Mouse (Mus musculus): ENCODE measurements around the gene Aoc3. TPM values are rescaled to one million over a fixed set of nuclear protein-coding genes. Genes with fewer than 3 reads are reported as not detected.

Aoc3 gene
- 0.10 and 0.11 TPM in 2 replicates for polyA plus RNA-seq (2012; ENCODE audit: low replicate concordance)

DNA sequence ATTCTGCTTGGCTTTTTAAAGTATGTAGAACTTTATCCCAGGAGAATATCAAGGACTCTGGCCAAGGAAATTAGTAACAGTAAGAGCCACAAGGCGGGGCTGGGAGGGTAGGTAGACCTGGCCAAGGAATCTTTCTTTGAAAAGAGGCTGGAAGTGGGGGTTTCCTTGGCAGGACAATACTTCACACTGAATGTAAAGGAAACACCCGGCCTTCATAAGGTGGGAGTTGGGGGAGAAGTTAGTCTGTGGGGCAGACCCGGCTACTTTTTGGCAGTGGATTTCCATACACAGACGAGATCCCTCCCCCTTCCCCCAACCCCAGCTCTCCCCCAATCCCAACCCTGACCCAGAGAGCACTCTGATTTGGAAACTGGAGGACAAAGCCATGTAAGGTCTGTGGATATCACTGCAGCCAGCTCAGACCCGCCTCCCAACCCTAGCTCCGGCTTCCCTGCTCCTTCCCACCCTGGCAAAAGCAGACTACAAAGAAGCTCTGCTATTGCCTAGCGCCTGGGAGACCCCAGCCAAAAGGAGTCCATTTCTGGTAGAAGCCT lies at the start of gene Aoc3:
TSS of gene Aoc3 (plus strand) at position 235 of the 554 bp plus-strand sequence.

DNA sequence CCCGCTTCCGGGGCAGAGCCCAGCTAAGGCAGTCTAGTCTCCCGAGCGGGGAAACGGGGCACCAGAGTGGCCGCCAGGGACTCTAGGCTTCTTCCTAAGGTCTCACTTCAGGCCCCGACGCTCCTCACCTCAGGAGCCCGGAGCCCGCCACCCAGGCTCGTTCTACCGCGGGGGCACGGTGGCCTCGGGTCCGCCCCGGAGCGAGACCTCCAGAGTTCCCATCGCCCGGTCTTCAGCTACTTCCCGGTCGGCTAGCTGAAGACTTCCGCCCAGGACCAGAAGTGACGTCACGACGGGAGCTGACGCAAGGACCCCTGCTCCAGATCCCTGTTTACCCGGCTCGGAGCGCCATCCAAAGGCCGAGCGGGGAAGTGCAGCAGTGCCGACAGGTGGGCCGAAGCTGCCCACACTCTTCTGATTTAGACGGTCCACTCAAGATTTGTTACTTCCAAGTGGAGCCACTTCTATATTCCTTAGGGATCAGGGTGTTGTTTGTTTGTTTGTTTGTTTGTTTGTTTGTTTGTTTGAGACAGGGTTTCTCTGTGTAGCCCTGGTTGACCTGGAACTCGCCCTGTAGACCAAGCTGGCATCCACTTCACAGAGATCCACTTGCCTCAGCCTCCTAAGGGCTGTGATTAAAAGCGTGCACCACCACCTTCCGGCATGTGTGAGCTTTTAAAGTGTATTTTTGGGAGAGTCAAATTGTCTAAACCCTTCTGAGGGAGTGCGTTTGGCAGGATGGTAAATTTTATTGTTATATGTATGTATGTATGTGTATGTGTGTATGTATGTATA lies 28.2 kb upstream of the Aoc3 start, which contains the start of gene Becn1:
TSS of gene Becn1 (minus strand) at position 283 of the 795 bp plus-strand sequence.

DNA sequence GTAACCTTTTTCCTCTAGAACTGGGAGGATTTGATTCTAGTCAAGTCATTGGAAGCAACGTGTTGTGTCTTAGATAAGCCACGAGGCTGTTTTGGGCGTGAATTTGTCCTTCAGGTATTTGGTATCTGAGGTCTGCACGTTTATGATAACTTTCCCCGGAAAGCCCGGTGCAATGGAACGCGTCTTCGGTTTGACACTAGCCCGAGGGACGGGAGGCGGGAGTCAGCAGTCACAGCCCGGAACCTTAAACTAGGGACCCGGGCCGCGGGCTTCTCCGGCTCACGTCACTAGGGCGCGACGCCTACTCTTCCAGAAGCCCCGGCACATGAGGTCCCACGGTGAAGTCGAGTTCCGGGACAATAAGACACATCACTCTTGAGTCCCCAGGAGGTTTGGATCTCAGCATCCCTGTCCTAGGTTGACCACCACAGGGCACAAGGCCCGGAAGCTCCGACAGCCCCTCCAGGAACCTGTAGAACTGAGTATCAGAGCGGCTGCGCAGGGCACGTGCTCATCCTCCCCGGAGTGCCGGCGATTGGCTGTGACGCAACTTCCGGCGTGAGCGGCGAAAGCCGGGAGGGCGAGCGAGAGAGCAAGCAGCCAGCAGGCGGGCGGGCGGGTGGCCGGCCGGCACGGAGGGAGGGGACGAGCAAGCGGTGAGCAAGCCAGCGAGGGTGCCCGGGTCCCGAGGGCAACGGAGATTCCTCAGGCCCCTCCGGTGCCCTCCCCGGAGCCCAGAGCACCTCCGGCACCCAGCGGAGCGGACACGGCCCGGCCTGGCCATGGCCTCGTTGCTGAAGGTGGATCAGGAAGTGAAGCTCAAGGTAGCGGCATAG lies 14.5 kb upstream of the Aoc3 start, which contains the start of gene Psme3:
TSS of gene Psme3 (plus strand) at position 549 of the 836 bp plus-strand sequence.

DNA sequence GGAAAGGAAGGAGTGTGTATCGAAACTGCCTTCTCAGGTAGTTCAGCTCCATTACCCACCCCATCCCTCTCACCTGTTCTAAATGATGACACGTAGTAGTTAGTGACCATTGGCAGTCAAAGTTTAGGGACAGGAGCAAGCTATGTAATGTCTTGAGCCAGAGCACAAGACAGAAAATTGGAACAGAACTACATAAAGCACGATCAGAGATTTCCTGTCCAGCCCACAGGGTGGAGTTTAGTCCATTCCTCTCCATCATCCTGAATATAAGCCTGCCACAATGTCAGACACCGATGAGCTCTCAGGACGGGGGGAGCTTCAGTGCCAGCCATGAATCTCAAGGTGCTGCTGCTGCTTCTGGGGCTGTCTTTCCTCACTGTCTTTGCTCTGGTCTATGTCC lies 5.6 kb upstream of the Aoc3 start, which contains the start of gene Aoc2:
TSS of gene Aoc2 (plus strand) at position 301 of the 400 bp plus-strand sequence.

DNA sequence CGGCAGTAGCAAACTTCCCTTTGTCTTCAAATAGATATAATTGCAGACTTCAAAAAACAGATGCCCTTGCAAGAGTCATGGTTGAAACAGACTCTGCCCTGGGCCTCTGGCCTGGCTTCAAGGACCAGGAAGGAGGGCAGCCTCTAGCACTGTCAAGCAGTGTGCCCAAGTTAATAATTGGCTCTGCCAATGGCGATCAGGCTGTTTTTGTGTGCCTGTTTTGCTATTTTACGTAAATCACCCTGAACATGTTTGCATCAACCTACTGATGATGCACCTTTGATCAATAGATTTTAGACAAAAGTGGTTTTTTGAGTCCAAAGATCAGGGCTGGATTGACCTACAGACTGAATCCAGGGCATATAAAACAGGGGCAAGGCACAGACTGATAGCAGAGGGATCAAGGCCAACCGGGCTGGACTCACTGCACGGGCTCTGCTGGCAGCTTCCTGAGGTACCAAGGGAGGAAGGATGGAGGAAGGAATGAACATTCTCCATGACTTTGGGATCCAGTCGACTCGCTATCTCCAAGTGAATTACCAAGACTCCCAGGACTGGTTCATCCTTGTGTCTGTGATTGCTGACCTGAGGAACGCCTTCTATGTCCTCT lies 37.0 kb downstream of the Aoc3 start, which contains the start of gene G6pc:
TSS of gene G6pc (plus strand) at position 236 of the 610 bp plus-strand sequence.

Other genes with a start within 250 kb of the Aoc3 start
- gene Coasy, start 248.0 kb upstream of the Aoc3 start, polyA plus RNA-seq (2012; ENCODE audit: low replicate concordance), result 20.7 and 25.1 TPM in 2 replicates
- 17.8 and 27.4 TPM in 2 replicates for gene Mlx, start 243.3 kb upstream of the Aoc3 start, polyA plus RNA-seq (2012; ENCODE audit: low replicate concordance)
- 4.1 and 8.0 TPM in 2 replicates for gene Psmc3ip, start 235.2 kb upstream of the Aoc3 start, polyA plus RNA-seq (2012; ENCODE audit: low replicate concordance)
- gene Retreg3, start 210.7 kb upstream of the Aoc3 start, polyA plus RNA-seq (2012; ENCODE audit: low replicate concordance), result 20.0 and 29.0 TPM in 2 replicates
- gene Tubg1, start 210.7 kb upstream of the Aoc3 start, polyA plus RNA-seq (2012; ENCODE audit: low replicate concordance), result 38.0 and 72.6 TPM in 2 replicates
- 9.0 and 11.8 TPM in 2 replicates for gene Tubg2, start 174.7 kb upstream of the Aoc3 start, polyA plus RNA-seq (2012; ENCODE audit: low replicate concordance)
- gene Cntnap1, start 160.1 kb upstream of the Aoc3 start, polyA plus RNA-seq (2012; ENCODE audit: low replicate concordance), result 0.79 and 2.3 TPM in 2 replicates
- 4.4 and 26.2 TPM in 2 replicates for gene Plekhh3, start 159.3 kb upstream of the Aoc3 start, polyA plus RNA-seq (2012; ENCODE audit: low replicate concordance)
- gene Ccr10, start 155.2 kb upstream of the Aoc3 start, polyA plus RNA-seq (2012; ENCODE audit: low replicate concordance), result 3.1 and 8.7 TPM in 2 replicates
- gene Ezh1, start 104.1 kb upstream of the Aoc3 start, polyA plus RNA-seq (2012; ENCODE audit: low replicate concordance), result 7.0 and 17.6 TPM in 2 replicates
- 0.96 and 3.7 TPM in 2 replicates for gene Ramp2, start 84.6 kb upstream of the Aoc3 start, polyA plus RNA-seq (2012; ENCODE audit: low replicate concordance)
- gene Vps25, start 76.9 kb upstream of the Aoc3 start, polyA plus RNA-seq (2012; ENCODE audit: low replicate concordance), result 96.8 and 109 TPM in 2 replicates
- gene Wnk4, start 70.0 kb upstream of the Aoc3 start, polyA plus RNA-seq (2012; ENCODE audit: low replicate concordance), result 0.94 and 2.2 TPM in 2 replicates
- gene Cntd1, start 51.6 kb upstream of the Aoc3 start, polyA plus RNA-seq (2012; ENCODE audit: low replicate concordance), result 0.11 TPM in 1 of 2 replicates, not detected in the other
- 3.3 and 26.9 TPM in 2 replicates for gene Coa3, start 51.5 kb upstream of the Aoc3 start, polyA plus RNA-seq (2012; ENCODE audit: low replicate concordance)
- 108 and 173 TPM in 2 replicates for gene Becn1, start 28.3 kb upstream of the Aoc3 start, polyA plus RNA-seq (2012; ENCODE audit: low replicate concordance)
- gene Psme3, start 14.4 kb upstream of the Aoc3 start, polyA plus RNA-seq (2012; ENCODE audit: low replicate concordance), result 39.0 and 47.2 TPM in 2 replicates
- gene Aoc2, start 5.5 kb upstream of the Aoc3 start, polyA plus RNA-seq (2012; ENCODE audit: low replicate concordance), result 7.3 and 9.0 TPM in 2 replicates
- not detected in 2 replicates for gene G6pc, start 37.0 kb downstream of the Aoc3 start, polyA plus RNA-seq (2012; ENCODE audit: low replicate concordance)
- 23.1 and 23.2 TPM in 2 replicates for gene Aarsd1, start 87.0 kb downstream of the Aoc3 start, polyA plus RNA-seq (2012; ENCODE audit: low replicate concordance)
- 0.30 and 2.2 TPM in 2 replicates for gene Gm27029, start 94.2 kb downstream of the Aoc3 start, polyA plus RNA-seq (2012; ENCODE audit: low replicate concordance)
- 9.5 and 10.3 TPM in 2 replicates for gene Rundc1, start 94.5 kb downstream of the Aoc3 start, polyA plus RNA-seq (2012; ENCODE audit: low replicate concordance)
- 1.2 and 4.5 TPM in 2 replicates for gene Ptges3l, start 94.7 kb downstream of the Aoc3 start, polyA plus RNA-seq (2012; ENCODE audit: low replicate concordance)
- 88.8 and 644 TPM in 2 replicates for gene Rpl27, start 111.7 kb downstream of the Aoc3 start, polyA plus RNA-seq (2012; ENCODE audit: low replicate concordance)
- gene Ifi35, start 117.8 kb downstream of the Aoc3 start, polyA plus RNA-seq (2012; ENCODE audit: low replicate concordance), result 53.8 and 61.8 TPM in 2 replicates
- gene Rnd2, start 134.4 kb downstream of the Aoc3 start, polyA plus RNA-seq (2012; ENCODE audit: low replicate concordance), result 0.97 and 1.5 TPM in 2 replicates
- 40.0 and 79.5 TPM in 2 replicates for gene Vat1, start 135.6 kb downstream of the Aoc3 start, polyA plus RNA-seq (2012; ENCODE audit: low replicate concordance)
- gene Brca1, start 221.3 kb downstream of the Aoc3 start, polyA plus RNA-seq (2012; ENCODE audit: low replicate concordance), result 0.47 and 4.7 TPM in 2 replicates
- gene Nbr1, start 221.5 kb downstream of the Aoc3 start, polyA plus RNA-seq (2012; ENCODE audit: low replicate concordance), result 70.1 and 109 TPM in 2 replicates

Measured in hematopoietic multipotent progenitor cell, adult 10-12 weeks (in vitro differentiated cells).